Mouse (Mus musculus) layer of hippocampus, adult 18-20 months (tissue): ENCODE measurements around the gene Homer2. TPM values are rescaled to one million over a fixed set of nuclear protein-coding genes. Genes with fewer than 3 reads are reported as not detected.

Experiments
- DNase-seq, 2 experiments: peaks; one replicate each; pipeline ENCODE4 v3.0.0; 2022; ENCODE audit warnings: low spot score in 2 of 2
- long read RNA-seq: library from polyadenylated mRNA; stranded (forward); transcript quantifications from one replicate; pipeline ENCODE4 v2.0.0, GENCODE M21; 2021
- total RNA-seq, 2 experiments: library from RNA; stranded (reverse); gene quantifications; 2 replicates each; pipeline ENCODE4 v1.2.3; 2021

The Homer2 gene
- 10 to 100 TPM; 85.9 to 96.4 TPM for total RNA-seq
- long read RNA-seq, transcript Homer2-206 (9 exons, 1,634 nt), result major isoform, 11 of 39 reads
- long read RNA-seq, transcript Homer2-201 (9 exons, 1,736 nt), result minor isoform, 7 of 39 reads
- long read RNA-seq, partial matches to known transcripts, result 1 of 39 reads
- long read RNA-seq, other reads (novel, unspliced or antisense), result 20 of 39 reads

- no peak for DNase-seq
Observed at GRCm38 (mm10) chr7:81707471-81708140, at the start of gene Homer2. Homer2 (minus strand) TSS chr7:81707527.

DNA sequence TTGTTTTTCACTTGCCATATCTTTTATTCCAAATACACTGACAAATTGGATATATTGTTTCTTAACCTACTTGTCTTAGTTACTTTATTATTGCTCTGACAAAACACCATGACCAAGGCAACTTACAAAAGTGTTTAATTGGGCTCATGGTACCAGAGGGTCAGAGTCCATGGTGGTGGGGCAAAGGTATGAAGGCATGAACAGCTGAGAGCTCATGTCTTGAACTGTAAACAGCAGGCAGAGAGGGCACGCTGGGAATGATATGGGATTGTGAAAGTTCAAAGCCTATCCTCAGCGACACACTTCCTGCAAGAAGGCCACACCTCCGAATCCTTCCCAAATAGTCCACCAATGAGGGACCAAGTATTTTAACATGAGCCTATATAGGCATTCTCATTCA is 40.6 kb upstream of the Homer2 start:
- DNase-seq, result no peak

GRCm38 (mm10) chr7:81744145-81744544 is 36.8 kb upstream of the Homer2 start:
- DNase-seq, result no peak

DNA sequence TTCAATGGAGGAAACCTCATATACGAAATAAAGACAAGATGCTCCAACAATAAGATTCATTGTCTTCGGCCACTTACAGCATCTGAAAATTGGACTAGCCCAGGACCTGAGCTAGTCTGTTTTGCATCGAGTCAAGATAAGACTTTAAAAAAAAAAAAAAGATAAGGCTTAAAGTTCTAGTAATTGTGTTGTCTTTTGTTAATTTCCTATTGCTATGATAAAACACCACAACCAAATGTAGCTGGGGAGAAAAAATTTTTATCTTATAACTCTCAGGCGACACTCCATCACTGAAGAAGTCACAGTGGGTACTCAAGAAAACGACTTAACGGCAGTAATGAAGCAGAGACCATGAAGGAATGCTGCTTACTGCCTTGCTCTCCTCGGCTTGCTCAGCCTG is 32.7 kb upstream of the Homer2 start:
- no peak for DNase-seq

DNA sequence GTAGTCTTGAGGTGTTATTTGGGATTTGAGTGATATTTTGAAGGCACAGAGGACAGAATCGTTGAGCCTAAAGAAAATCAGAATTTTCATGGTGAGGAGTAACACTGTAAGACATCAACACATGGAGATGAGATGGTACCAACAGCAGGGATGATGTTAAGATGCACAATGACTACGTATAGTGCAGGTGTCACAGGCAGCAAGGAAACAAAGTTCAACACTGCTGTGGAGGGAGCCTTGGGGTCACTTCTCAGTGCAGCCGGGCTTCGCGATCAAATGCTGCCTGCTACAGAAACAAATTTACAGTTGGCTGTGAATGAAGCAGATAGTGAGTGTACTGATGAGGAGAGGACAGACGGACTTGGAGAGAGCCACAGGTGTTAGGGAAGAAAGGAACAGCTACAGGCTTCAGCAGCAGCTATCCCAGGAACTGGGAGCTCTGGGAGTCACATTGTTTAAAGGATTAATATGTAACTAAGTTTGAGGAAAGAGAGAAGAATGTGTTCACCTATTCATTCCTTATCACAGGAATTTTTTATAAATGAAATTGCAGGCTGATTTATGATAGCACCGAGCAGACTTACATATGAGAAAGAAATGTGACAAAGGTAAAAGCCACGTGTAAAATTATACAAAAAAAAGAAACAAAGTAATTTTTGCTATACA is 31.5 kb upstream of the Homer2 start:
- no peak for DNase-seq

DNA sequence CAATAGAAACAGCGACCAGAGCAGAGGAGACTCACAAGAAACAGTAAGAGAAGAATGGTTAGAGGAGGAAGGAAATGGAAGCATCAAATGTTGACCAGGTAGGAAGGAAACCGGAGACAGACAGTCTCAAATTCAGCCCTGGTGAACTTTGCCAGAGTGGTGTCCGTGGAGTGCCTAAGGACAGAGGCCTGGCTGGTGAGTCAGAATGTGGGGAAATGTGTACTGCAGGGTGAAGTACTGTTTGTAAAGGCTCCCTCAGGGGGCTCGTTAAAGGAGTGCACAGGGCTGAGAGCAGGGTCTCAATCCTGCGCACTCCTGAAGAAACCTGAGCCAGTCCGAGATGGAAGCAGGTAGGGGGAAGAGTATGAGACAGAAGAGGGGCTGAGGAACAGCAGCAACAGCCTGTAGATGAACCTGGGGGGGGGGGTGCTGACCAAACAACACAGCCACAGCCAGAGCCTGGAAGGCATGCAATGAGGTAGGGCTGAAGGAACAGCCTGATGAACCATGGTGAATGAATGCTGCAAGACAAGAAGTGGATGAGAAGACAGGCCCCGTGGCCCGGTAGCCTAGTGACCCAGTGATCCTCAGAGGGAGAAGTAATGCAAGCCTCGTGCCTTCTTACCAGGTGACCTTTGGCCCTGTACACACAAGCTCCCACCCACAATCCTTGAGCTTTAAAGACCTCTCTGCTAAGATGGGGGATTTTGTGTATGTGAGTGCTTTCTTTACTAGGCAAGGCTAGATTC is 28.1 kb upstream of the Homer2 start:
- no peak for DNase-seq

- no peak for DNase-seq
Observed at GRCm38 (mm10) chr7:81732183-81733089, 25.1 kb upstream of the Homer2 start.

DNA sequence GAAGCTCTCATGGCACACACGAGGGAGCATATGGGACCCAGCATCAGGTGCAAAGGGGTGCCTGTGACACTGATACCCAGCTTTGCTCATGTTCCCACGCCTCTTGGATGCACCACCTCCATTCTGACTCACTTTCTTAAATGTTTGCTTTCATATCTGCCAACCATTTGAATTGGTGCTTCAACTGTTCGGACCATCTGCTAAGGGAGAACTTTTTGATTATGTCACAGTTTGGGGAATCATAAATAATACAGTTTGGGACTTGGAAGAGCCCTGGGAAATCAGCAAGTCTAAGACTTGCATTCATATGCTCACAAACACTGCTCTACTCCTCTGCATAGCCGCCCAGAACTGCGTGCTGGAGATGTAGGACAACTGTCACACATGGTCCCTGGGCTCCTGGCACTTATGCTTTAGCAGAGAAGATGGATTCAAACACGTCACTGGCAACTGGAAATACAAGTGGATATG is 23.9 kb upstream of the Homer2 start:
- peak; percentile 61 to 79 for DNase-seq

DNA sequence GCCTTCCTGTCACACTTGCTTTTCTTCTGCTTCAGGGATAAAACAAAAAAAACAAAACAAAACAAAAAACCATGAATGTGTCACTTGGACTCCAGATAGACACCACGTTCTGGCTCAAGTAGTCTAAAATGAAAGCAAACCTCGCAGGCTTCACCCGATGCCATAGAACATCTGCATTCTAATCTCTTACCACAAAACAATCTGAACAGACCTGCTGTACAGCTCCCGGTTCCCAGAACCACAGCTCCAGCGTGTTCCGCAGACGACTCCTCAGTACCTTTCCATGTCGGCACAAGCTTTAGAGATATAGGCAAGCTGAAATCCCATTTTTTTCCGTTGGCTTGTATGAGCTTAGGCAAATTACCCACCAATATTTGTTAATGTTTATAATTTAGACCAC is 22.5 kb upstream of the Homer2 start:
- no peak for DNase-seq

DNA sequence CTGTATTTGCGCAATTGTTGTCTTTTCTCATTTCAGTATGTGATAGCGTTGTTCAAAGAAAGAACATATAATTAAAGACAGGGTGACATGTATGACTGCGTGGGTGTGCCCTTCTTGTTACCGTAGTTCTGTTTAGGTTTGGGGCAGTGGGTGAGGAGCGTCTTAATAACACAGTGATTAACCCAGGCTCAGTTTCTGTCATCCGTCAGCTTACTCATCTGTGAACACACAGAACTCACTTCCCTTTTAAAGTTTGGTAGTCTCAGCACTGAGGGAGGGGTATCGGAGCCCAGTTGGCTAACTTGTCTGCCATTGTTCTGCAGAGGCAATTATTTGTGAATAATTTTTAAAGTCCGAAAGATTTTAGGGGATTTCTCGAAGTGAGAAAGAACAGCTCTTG is 20.4 kb upstream of the Homer2 start:
- no peak for DNase-seq

DNA sequence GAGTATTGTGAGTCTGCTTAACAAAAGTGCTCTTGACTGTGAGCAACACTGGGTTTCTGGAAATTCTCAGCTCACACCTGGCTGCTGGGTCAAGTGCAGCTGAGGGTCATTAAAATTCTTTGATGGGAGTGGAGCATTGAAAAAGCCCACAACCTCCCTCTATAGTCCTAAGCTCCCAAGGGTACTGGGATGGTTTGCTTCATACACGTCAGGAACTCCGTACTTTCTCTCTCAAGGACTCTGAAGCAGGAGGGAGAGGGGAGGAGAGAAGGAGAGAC is 19.3 kb upstream of the Homer2 start:
- DNase-seq, result no peak

DNA sequence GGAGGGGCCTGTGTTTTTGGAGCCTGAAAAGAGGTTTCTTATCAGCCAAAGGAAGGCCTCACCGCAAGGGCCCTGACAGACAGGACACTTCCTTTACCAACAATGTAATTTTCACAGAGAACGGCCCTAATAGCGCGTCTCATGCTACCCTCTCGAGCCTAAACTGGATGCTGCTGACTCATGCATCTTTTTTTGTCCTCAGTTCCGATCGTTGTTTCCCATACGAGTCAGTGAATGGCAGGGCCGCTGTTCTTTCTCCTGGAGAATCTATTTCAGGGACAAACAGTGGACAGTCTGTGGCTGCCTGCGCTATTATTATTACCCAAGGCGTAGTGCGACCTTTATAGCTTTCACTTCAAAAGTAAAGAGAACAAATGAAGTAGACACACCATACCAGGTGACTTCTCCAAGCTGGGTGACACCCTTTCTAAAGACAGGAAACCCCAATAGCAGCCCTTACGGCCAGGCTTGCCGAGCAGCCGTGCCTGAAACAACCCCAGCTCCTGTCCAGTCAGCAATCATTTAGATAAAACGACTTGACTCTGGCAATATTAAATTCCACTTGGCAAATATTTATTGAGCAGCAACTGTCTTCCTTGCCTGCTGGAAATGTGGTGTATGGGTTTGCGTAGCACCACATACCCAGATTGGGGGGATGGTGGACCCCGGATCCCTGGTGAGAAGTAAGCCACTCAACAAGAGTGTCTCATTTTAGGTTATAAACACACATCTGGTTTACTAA is 18.8 kb upstream of the Homer2 start:
- no peak for DNase-seq

DNA sequence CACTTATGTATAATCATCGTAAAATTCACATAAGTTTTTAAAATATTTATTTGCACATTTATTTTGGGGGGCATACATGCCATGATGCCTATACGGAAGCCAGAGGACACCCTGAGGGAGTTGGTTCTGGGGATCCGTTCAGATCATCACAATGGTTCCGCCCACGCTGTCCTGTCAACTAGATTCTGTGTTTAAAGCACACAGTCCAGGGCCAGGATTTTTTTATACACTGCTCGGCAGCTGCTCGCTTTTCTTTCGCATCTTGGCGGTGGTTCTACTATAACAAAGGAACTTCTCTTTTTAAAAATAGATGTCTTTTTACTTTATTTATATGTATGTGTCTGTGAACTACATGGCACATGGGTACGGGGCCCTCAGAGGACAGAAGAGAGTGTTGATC is 16.5 kb upstream of the Homer2 start:
- no peak for DNase-seq

DNA sequence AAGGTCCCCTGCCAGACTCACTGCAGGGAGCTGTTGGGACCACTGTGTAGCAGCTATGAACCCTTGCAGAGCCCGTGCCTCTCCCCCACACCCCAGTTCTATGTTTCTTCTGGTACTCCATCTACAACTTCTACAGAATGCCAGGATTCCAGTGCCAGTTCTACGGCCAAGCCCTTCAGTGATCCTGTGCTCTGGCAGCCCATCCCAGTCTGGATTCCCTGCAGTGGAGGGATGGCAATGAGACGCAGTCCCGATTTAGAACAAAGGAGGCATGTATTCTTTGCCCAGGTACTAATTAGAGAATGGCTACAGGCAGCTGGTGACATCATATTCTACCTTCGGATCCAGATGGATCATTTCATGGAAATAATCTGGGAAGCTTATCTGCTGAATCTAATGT is 13.9 kb upstream of the Homer2 start:
- no peak for DNase-seq

- DNase-seq, result no peak
Observed at GRCm38 (mm10) chr7:81719216-81719661, 11.9 kb upstream of the Homer2 start.

DNA sequence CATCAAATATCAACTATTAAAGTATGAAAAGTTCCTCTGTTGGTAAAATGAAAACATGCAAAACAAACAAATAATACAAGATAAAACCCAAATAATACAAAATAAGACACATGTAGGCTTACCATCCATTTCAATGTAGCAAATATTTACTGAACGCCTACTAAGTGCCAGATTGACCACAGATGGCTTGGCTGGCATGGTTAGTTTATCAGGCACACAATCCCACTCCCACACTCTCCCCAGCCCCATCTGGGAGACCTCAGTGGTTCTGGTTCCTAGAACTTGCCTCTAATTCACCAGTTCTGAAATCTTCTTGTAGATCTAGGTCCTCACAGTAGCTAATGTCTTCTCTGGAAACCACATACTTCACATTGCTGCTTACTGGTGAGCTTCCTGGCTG is 11.3 kb upstream of the Homer2 start:
- peak in 1 of 2 experiments; percentile 79 for DNase-seq

DNA sequence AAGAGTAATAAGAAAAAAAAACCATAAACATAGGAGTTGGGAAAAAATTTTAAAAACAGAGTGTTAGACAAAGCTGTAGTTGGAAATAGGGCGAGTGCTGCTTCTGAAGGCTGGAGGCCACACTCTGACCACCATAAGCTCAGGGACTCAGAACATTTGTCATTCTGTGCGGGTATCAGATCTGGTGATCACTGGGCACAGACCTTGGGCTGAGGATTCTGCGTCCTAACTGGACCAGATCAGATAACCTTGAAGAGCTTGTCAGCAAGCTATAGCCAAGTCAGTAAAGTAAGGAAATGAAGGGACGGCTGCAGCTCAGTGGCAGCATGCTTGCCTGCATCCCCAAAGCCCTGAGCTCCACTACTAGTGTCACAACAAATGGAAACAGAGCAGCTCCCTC is 2.8 kb upstream of the Homer2 start:
- DNase-seq, result no peak

DNA sequence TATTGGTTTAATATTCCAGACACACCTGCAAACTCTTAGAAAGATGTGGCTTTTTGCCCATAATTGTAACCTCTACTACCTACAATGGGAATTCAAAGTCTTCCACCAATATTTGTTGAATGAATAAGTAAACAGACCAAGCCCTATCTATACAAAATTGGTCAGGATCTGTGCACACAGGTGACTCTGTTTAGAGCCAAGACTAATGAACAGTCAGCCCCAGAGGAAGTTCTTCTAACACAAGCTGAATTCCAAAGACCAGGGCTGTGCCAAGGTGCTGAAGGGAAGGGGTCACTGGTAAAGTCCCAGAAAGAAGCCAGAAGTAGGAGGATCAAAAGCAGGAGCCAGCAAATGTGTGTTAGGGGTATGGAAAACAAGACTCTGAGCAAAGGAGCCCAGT is 838 bp upstream of the Homer2 start:
- no peak for DNase-seq

DNA sequence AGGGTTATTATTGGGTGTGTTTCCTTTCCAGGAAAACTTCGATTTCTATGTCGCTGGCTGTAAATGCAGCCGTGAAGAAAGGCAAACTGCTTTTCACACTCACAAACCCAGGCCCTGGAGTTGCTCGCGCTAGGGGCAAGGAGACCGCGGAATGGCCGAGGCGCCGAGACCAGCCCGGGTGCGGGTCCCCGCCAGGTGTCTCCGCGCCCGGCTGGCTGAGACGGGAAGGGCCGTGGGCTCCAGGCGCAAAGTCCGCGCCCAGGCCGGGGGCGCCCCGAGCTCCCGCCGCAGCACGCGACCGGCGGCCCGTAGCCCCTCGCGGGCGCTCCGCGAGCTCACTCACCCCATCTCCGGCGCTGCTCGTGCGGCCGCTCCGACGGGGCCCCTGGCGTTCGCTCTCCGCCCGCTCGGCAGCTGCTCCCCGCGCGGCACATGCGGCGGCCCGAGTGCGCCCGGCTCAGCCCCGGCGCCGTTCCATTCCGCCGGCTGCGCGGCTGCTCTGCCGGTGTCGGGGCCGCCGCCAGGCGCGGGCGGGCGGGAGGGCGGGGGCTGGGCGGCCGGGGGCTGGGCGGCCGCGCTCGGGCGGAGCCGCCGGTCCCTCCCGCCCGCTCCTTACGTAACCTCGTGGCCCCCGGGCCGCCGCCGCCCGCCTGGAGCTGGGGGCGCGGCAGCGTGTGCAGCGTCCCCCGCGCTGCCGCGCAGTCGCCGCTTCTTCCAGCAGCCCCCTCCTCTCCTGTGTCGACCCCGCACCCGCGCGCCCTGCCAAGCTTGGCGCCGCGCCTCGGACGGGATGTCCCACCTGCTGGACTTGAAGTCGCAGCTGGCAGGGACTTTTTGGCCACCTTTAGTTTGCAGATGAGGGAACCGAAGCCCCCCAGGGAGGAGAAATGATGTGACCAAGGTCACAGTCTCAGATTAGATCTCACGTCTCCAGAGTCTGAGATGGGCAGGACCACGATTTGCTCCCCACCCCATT is 623 bp downstream of the Homer2 start:
- no peak for DNase-seq
